Mouse (Mus musculus): Measurements from ENCODE around the gene Sept9.
"Not testable (repeated sequence)": the region's sequence is repeated elsewhere in the genome, so short reads cannot be mapped to it uniquely, and the experiment has no call there.

Sept9 gene

GRCm38 (mm10) chr11:117322311-117322710 lies 122.8 kb downstream of the Sept9 start:
- peak in 1 of 2 experiments; percentile 44 for DNase-seq (ENCODE audit: inconsistent age in 2 of 2, low spot score in 1 of 2)

GRCm38 (mm10) chr11:117322730-117323579 lies 123.5 kb downstream of the Sept9 start:
- peak in 1 of 2 experiments; percentile 72 for DNase-seq (ENCODE audit: inconsistent age in 2 of 2, low spot score in 1 of 2)

DNA sequence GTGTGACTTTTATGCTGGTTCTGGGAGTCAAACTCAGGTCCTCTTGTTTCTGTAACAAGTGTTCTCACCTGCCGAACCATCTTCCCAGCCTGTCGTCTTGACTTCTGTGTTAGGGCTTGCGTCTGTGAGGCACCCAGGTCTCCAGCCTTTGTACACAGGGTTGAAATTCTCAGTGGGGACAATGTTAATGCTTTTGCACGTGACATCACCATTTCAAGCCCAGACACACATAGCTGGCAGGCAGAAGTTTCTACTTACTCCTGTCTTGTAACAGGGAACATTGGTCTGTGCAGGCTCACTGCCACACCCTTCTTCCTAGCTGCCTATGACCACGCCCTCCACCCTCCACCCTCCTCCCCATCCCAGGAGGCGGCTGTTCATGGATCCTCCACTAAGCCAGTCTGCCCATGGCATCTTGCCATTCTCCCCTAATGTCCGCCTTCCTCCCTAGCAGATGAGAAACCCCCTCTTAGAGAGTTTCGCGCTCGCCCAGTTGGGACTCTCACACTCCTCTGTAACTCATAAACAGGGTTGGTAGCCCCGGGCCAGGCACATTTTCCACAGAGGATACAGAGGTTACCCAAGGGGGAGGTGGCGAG lies 124.6 kb downstream of the Sept9 start:
- peak in 1 of 2 experiments; percentile 34 for DNase-seq (ENCODE audit: inconsistent age in 2 of 2, low spot score in 1 of 2)

GRCm38 (mm10) chr11:117324718-117325117 lies 125.3 kb downstream of the Sept9 start:
- not testable (repeated sequence) for DNase-seq (ENCODE audit: inconsistent age in 2 of 2, low spot score in 1 of 2)

DNA sequence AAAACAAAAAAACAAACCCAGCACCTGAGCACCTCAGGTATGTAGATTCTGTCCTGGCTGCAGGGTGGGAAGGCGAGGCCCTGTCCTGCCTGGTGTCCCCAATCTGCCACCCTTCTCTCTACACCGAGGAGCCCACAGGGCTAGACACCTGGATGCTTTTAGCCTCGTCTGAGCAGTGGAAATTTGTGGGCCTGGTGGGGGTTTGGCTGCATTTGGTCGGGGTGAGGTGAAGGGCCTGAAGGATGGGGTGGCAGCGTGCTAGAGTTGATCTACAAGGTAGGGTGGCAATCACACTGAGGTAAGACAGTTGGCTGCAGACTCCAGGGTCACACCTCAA lies 125.6 kb downstream of the Sept9 start:
- no peak for DNase-seq (ENCODE audit: inconsistent age in 2 of 2, low spot score in 1 of 2)

DNA sequence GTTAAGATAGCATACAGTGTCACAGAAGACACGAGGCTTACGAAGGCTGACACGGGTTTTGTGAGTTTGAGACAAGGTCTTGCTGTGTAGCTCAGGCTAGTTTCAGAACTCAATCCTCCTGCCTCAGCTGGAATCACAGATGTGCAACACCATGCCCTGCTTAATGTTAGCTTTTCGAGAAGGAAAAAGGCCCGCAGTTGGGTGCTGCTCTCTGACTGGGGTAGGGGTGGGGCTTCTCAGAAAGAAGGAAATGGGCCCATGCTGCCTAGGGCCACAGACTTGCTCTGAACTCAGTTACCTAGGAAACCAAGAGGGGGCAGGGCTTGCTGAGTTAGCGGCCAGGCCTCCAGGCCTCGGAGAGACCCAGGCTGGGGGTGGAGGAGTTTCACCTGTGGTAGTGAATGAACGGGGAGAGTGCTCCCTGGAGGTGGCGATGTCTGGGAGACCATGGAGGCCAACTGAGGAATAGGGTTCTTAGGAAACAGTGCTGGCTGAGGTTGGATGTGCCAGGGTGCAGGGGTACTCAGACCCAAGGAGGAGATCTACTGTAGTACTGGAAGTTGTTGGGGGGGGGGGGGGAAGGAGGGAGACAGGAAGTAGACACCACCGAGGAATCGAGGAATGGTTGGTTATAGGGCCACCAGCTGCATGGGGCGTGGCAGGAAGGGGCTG lies 126.1 kb downstream of the Sept9 start:
- DNase-seq (ENCODE audit: inconsistent age in 2 of 2, low spot score in 1 of 2): peak in 1 of 2 experiments; percentile 51

DNA sequence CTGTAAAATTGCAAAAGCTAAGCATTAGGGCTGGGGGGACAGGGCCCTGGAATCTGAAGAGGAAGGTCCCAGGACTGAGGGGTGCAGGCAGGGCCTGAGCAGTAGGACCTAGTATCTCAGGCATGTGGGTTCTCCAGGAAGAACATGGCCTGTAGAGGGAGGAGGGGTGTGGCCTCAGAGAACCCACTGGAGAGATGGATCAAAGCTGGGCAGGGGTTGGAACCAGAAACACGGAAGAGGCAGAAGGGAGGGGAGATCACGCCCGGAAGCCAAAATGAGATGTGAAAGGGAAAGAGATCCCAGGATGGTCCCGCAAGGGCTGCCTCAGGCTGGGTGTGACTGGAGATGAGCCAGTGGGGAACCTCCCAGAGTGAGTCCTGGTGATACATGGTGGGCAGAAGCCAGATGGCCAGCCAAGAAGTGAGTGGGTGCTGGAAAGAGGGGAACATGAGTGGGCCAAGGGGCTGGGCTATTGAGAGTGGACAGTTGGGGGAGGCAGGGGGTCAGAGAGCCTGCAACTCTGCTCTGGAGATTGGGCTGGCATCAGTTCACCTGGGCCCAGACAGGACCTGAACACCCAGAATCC lies 126.8 kb downstream of the Sept9 start:
- peak in 1 of 2 experiments; percentile 54 for DNase-seq (ENCODE audit: inconsistent age in 2 of 2, low spot score in 1 of 2)

- peak in 1 of 2 experiments; percentile 66 for DNase-seq (ENCODE audit: inconsistent age in 2 of 2, low spot score in 1 of 2)
Measured at GRCm38 (mm10) chr11:117326867-117327600, 127.6 kb downstream of the Sept9 start.

GRCm38 (mm10) chr11:117327633-117328032 lies 128.2 kb downstream of the Sept9 start:
- no peak for DNase-seq (ENCODE audit: inconsistent age in 2 of 2, low spot score in 1 of 2)

DNA sequence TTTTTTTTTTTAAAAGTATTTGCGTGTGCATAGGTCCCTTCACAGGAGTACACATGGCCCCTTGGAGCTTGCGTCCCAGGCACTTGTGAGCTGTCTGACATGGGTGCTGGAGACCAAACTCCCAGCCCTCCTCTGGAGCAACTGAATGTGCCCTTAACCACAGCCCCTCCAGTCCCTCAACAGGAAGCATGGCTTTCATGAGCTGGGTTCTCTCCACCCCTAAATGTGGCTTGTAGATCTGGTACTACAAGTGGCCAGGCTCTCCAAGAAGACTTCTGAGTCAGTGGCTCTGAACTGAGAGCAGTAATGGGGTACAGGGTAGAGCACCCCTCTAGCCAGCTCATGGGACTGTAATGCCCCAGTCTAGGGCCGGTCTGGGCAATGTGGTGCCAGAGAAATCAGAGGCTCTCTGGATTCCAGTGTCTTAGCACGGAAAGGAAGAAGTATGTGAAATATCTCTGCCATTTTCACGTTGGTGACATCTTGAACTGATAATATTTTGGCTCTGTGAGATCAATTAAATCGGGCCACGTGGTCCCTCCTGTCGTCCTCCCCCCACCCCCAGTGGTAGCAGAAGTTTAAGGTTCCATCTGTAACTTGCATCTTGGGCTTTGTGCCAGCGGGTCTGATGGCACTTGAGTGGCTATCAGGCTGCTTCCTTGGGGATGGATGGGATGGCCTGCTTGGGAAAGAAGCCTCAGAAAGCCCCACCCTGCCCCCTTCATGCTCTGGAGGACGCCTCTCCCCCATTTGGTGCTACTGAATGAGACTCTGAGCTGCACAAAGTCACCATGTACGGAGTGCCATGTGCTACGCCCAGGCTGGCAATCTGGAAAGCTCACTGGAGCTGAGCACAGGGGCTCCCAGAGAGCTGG lies 130.9 kb downstream of the Sept9 start:
- no peak for DNase-seq (ENCODE audit: inconsistent age in 2 of 2, low spot score in 1 of 2)

- DNase-seq (ENCODE audit: inconsistent age in 2 of 2, low spot score in 1 of 2): no peak
Measured at GRCm38 (mm10) chr11:117330951-117331254, 131.4 kb downstream of the Sept9 start.

- peak; percentile 69 to 84 for DNase-seq (ENCODE audit: inconsistent age in 2 of 2, low spot score in 1 of 2)
Measured at GRCm38 (mm10) chr11:117331361-117332241, 132.1 kb downstream of the Sept9 start.

GRCm38 (mm10) chr11:117332242-117333149 lies 133.0 kb downstream of the Sept9 start:
- DNase-seq (ENCODE audit: inconsistent age in 2 of 2, low spot score in 1 of 2): peak; percentile 86 to 93

- no peak for DNase-seq (ENCODE audit: inconsistent age in 2 of 2, low spot score in 1 of 2)
Measured at GRCm38 (mm10) chr11:117333150-117333715, 133.8 kb downstream of the Sept9 start.

DNA sequence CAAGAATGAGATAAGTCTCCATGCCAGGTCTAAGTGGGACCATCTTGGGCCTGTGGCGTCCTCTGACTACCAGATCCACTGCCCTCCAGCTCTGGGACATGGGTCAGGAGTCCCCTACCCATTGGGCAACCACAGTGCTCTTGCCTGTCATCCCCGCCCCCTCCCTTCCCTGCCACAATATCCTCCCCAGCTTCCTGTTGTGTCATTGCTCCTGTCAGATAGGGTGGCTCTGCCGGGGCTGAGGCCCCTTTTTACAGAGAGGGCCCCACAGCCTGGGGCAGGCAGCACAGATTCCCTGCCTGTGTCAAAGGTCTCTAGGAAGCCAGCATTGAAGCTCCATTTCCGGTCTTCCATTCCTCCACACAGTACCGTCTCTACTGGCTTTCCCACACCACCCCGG lies 134.6 kb downstream of the Sept9 start:
- peak in 1 of 2 experiments; percentile 60 for DNase-seq (ENCODE audit: inconsistent age in 2 of 2, low spot score in 1 of 2)

- no peak for DNase-seq (ENCODE audit: inconsistent age in 2 of 2, low spot score in 1 of 2)
Measured at GRCm38 (mm10) chr11:117335146-117335545, 135.7 kb downstream of the Sept9 start.

DNA sequence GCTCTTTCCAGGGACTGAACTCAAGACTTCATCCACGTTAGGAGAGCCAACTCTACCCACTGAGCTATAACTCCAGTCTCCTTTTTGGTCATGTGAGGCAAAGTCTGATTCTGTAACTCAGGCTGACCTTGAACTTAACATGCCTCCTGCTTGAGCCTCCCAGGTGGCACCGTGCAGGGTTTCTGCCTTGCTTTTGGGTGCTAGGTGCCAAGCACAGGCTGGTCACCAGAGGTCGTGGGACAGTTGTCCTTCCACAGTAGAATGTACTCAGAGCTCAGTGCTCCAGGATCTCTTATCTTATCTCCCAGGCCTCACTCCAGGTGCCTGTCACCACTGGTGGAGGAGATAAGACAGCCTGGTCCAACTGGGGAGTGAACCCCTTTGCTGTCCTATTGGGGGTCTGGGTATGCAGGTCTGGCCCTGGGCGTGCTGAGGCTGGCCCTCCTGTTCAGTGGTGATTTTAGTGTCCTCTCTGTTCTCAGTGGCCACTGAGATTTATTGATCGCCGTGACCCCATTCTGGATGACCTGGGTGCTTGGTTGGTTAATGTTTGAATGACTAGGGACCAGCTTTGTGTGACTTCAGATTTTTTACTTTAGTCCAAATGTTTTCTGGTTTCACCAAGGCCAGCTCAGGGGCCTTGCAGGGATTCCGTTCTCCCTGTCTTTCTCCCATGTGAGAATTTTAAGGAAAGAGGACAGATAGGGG lies 136.8 kb downstream of the Sept9 start:
- DNase-seq (ENCODE audit: inconsistent age in 2 of 2, low spot score in 1 of 2): peak; percentile 49 to 77
